Mouse (Mus musculus) stomach, postnatal 0 days (tissue): ENCODE results near the gene Serp2. TPM values are rescaled to one million over a fixed set of nuclear protein-coding genes. Genes with fewer than 3 reads are reported as not detected.

Source experiments
- ATAC-seq: fragments of 200-750 bp; cut with Nextera tagmentation; 2 replicates; pipeline ENCODE4 v1.8.0; 2017; ENCODE audit not compliant: low FRiP score, low TSS enrichment
- DNase-seq: peaks from one replicate; pipeline ENCODE4 v3.0.0-alpha.2; 2016; ENCODE audit warnings: low spot score
- H3K27ac ChIP-seq: fragments of 300-500 bp; sonication (generic); replicated peaks from 2 replicates; pipeline ENCODE4 v1.5.1; 2014; ENCODE audit warnings: mild to moderate bottlenecking, control low read depth
- H3K27me3 ChIP-seq: fragments of 300-500 bp; sonication (generic); 2 replicates; pipeline ENCODE4 v1.6.1; 2014; ENCODE audit warnings: low read length; ENCODE audit not compliant: control insufficient read depth, insufficient read depth
- H3K36me3 ChIP-seq: fragments of 300-500 bp; sonication (generic); 2 replicates; pipeline ENCODE4 v1.6.1; 2014; ENCODE audit warnings: low read length, mixed read lengths; ENCODE audit not compliant: control insufficient read depth, insufficient read depth
- H3K4me1 ChIP-seq: fragments of 300-500 bp; sonication (generic); replicated peaks from 2 replicates; pipeline ENCODE4 v1.6.1; 2014; ENCODE audit warnings: antibody characterized with exemption; ENCODE audit not compliant: control insufficient read depth, insufficient read depth
- H3K4me2 ChIP-seq: fragments of 300-500 bp; sonication (generic); replicated peaks from 2 replicates; pipeline ENCODE4 v1.6.1; 2014; ENCODE audit warnings: low read depth, mild to moderate bottlenecking, control low read depth, moderate library complexity
- H3K4me3 ChIP-seq: fragments of 300-500 bp; sonication (generic); 2 replicates; pipeline ENCODE4 v1.5.1; 2014; ENCODE audit warnings: low read depth, low read length, control low read depth
- H3K9ac ChIP-seq: fragments of 300-500 bp; sonication (generic); 2 replicates; pipeline ENCODE4 v1.6.1; 2014; ENCODE audit warnings: mild to moderate bottlenecking, low read length, control low read depth, mixed read lengths
- H3K9me3 ChIP-seq: fragments of 300-500 bp; sonication (generic); 2 replicates; pipeline ENCODE4 v1.6.1; 2016; ENCODE audit warnings: low read length; ENCODE audit not compliant: control insufficient read depth
- CTCF ChIP-seq: IDR thresholded peaks from 2 replicates; pipeline ENCODE4 v1.5.1; 2016; ENCODE audit warnings: antibody characterized with exemption, low read depth, mild to moderate bottlenecking, moderate library complexity
- EP300 ChIP-seq: optimal IDR thresholded peaks from 2 replicates; pipeline ENCODE3; 2016; ENCODE audit warnings: antibody characterized with exemption
- WGBS: fragments of 180-500 bp; shearing (Covaris S2); extraction: QIAGEN DNeasy Blood & Tissue Kit; methylation state at CpG from one replicate; pipeline ENCODE4 v1.1.7; 2014; 5-methylcytosine and 5-hydroxymethylcytosine counted together
- polyA plus RNA-seq: library from polyadenylated mRNA; unstranded; fragments of >200 nt; fragmentation: Nextera tagmentation; extraction: Ambion mirVana; gene quantifications from 2 replicates; pipeline ENCODE4 v1.2.1, GENCODE M21; 2015

The Serp2 gene
- polyA plus RNA-seq, 1 experiment from 2014 or later = 7.4 TPM

DNA sequence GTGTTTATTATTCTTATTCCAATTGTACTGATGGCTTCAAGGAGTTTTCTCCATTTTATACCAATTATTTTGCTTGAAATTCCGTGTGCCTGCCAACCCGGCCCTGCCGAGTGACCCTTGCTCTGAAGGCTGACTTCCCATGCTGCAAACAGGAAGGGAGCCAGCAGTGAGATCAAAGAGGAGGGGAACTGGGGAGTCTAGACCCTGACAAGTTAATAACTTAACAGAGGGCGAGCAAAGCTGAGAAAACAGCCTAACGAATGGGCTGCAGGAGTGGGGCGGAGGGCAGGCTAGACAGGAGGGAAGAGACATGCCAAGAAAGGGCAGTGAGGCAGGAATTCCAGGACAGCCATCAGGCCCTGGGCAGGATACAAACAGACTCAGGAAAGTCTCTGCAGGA, 19.8 kb downstream of the Serp2 start:
- Histone ChIP-seq H3K4me2 (no peak overlapping the region), H3K27me3 (no peaks in the 10 kb centered on the region), H3K9ac (no peak overlapping the region), H3K4me1 (peaks cover 5% of the 10 kb centered on the region; the same call in 1 of the 2 replicates), H3K27ac (no peak overlapping the region), H3K36me3 (no peaks in the 10 kb centered on the region), H3K4me3 (no peak overlapping the region), H3K9me3 (no peaks in the 10 kb centered on the region)
- TF ChIP-seq CTCF = no peak
- DNase-seq (no peak), ATAC-seq (no peak)
- 32% methylated on average over 6 of the region's 6 CpGs for WGBS

DNA sequence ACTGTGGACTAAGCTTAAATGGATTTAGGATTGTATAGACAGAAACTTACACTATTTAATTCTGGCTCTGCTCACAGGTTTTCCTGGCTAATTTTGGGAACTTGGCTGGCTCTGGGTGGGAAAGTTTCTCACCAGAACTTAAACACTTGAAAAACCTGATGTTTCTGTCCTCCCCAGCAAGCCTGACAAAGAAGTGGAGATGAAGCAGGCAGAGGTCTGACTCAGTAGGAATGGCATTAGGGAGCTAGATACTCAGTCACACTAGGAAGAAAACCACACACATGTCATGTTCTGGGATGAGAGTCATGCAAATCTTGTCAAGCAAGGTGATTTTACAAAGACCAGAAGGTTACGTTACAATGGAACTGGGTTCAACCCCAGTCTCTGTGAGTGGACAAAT, 21.6 kb downstream of the Serp2 start:
- Histone ChIP-seq H3K4me3 (no peak overlapping the region), H3K36me3 (no peaks in the 10 kb centered on the region), H3K27ac (peak overlapping the region; percentile 53; the same call in 1 of the 2 replicates), H3K9ac (no peak overlapping the region), H3K27me3 (no peaks in the 10 kb centered on the region), H3K4me1 (peaks cover 5% of the 10 kb centered on the region; the same call in 1 of the 2 replicates), H3K4me2 (no peak overlapping the region), H3K9me3 (no peaks in the 10 kb centered on the region)
- no peak for ATAC-seq
- TF ChIP-seq CTCF (no peak), EP300 (no peak)
- no peak for DNase-seq
- WGBS = 65% methylated on average over 1 of the region's 1 CpGs

DNA sequence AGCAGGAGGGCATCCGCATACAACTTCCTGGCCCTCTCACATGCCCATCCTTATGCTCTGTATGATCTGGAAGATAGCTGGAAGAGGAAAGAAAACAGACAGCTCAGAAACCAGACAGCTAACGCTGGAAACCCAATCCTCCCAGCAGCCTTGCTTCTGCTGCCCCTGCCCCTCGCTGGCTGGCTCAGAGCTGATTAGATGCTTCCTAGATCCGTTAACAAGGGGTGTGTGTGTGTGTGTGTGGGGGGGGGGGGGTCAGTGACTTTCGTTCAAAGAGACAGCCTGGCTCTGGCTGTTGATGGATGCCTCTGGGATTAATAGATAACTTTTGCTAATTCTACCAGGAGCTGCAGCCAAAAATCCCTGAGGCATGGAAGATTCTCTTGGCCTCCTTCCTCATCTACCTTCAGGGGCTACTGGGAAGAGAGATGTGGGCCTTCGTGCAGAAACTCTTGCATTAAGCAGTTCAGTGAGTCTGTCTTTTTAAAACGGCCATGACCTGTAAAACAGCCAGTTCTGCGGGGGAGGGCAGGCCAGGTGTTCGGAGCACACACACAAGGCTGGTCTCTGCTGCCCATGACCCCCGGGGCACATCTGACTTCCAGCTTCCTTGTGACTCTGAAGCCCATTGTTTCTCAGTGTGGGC, 23.4 kb downstream of the Serp2 start:
- Histone ChIP-seq H3K4me2 (peak overlapping the region; percentile 29; the same call in 1 of the 2 replicates), H3K9ac (peak overlapping the region; percentile 27), H3K27me3 (no peaks in the 10 kb centered on the region), H3K27ac (no peak overlapping the region), H3K4me3 (no peak overlapping the region), H3K4me1 (peaks cover 9% of the 10 kb centered on the region), H3K36me3 (no peaks in the 10 kb centered on the region), H3K9me3 (no peaks in the 10 kb centered on the region)
- ATAC-seq (peak; percentile 37; the same call in 1 of the 2 replicates), DNase-seq (no peak)
- 24% methylated on average over 10 of the region's 10 CpGs for WGBS
- TF ChIP-seq CTCF (no peak), EP300 (no peak)

DNA sequence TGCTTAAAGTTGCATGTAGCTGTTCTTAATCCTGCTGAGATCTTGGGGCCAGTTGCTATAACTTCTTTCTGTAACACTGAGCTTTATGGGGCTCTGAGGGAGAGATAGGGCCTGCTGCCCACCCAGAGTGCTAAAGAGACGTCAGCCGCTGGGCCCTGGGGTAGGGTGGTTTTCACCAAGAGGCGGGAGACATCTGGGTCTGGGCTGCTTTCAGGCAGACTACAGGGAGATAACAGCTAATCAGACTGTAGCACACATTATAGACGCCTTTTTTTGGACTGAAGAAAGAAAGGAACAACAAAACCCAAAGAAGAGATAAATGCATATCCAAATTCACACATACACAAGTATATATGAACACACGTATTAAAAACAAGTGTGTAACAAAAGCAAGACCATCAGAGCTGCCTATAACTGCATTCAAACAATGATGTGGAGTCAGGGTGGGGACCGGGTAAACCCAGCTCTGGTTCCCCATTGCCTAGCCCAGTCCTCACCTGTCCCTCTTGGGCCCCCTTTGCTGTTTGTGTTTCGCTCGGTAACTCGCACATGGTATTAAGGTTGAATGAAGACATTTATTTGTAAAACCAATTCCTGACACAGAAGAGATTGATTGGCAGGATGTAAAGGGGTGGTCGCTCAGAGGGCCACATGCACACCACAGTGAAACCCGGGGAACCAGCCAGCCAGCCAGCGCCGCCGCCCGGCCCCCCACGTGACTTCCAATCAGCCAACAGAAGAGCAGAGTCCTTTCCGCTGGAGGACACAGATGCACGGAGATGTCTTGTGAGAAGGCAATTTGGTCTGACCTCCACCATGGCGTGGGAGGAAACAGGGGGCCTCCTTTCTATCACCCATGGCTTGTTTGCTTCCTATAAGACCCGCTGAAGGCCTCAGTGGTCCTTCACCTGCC, 24.2 kb downstream of the Serp2 start:
- no peak overlapping the region for H3K27ac ChIP-seq
- no peak overlapping the region for H3K4me3 ChIP-seq
- H3K4me2 ChIP-seq = peak overlapping the region; percentile 29; the same call in 1 of the 2 replicates
- peak; percentile 35; the same call in 1 of the 2 replicates for ATAC-seq
- H3K9me3 ChIP-seq = no peaks in the 10 kb centered on the region
- DNase-seq = peak; percentile 44
- peaks cover 11% of the 10 kb centered on the region for H3K4me1 ChIP-seq
- no peaks in the 10 kb centered on the region for H3K27me3 ChIP-seq
- TF ChIP-seq EP300 (no peak), CTCF (no peak)
- H3K9ac ChIP-seq = peak overlapping the region; percentile 27
- no peaks in the 10 kb centered on the region for H3K36me3 ChIP-seq
- 42% methylated on average over 20 of the region's 20 CpGs for WGBS

DNA sequence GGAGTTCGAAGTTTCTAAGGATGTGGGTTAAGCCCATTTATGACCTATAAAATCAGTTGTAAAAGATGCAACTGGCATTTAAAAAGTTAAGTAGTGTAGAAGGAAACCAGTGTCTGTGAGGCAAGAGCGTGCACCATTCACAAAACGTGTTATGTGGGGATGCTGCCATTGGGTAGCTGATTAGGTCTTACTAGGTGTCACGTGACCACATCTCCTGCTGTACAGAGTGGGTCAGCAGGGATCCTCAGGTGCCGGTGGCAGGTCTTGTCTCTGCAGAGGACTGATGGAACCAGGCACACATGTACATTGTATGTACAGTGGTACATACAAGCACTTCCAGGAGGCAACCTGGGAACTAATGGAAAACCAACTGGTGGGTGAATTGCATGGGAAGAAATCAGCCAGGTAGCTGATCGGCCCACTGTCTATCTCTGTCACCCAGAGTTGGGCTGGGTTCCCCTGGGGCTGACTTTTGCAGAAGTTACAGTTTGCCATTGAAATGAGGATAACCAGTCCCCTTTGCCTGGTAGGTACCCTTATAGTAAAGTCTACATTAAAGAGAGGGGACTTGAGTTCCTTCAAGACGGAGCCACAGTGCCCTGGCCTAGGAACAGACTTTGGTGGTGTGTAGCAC, 25.5 kb downstream of the Serp2 start:
- Histone ChIP-seq H3K4me2 (no peak overlapping the region), H3K9ac (no peak overlapping the region), H3K4me1 (peaks cover 14% of the 10 kb centered on the region), H3K27ac (no peak overlapping the region), H3K27me3 (no peaks in the 10 kb centered on the region), H3K4me3 (no peak overlapping the region), H3K9me3 (no peaks in the 10 kb centered on the region), H3K36me3 (no peaks in the 10 kb centered on the region)
- no peak for TF ChIP-seq CTCF
- no peak for TF ChIP-seq EP300
- no peak for ATAC-seq
- DNase-seq = no peak
- 91% methylated on average over 7 of the region's 7 CpGs for WGBS
